Mouse (Mus musculus) ES-Bruce4 (cell line): Measurements from ENCODE around the gene Fkbp3. TPM values are rescaled to one million over a fixed set of nuclear protein-coding genes. Genes with fewer than 3 reads are reported as not detected.
"Not testable (repeated sequence)": the region's sequence is repeated elsewhere in the genome, so short reads cannot be mapped to it uniquely, and the experiment has no call there.

Experiments used
- H3K27ac ChIP-seq: 2 replicates; pipeline ENCODE4 v1.5.1; 2012; ENCODE audit warnings: low read length, inconsistent platforms; ENCODE audit not compliant: insufficient read depth
- H3K27me3 ChIP-seq: 2 replicates; pipeline ENCODE4 v1.6.1; 2012; ENCODE audit warnings: mild to moderate bottlenecking, low read length, inconsistent platforms; ENCODE audit not compliant: control insufficient read depth, poor library complexity, insufficient read depth, severe bottlenecking
- H3K36me3 ChIP-seq: 2 replicates; pipeline ENCODE4 v1.6.1; 2012; ENCODE audit warnings: inconsistent platforms, mild to moderate bottlenecking, low read length, moderate library complexity; ENCODE audit not compliant: control insufficient read depth, poor library complexity, insufficient read depth, severe bottlenecking
- H3K4me1 ChIP-seq: one replicate; pipeline ENCODE4 v1.8.1; 2011; ENCODE audit warnings: low read length; ENCODE audit not compliant: control insufficient read depth, insufficient read depth
- H3K4me3 ChIP-seq: 2 replicates; pipeline ENCODE4 v1.5.1; 2011; ENCODE audit warnings: low read depth, mild to moderate bottlenecking, low read length
- H3K9ac ChIP-seq: 2 replicates; pipeline ENCODE4 v1.6.1; 2012; ENCODE audit warnings: low read depth, mild to moderate bottlenecking, inconsistent platforms; ENCODE audit not compliant: poor library complexity, severe bottlenecking
- H3K9me3 ChIP-seq: replicated peaks from 2 replicates; pipeline ENCODE4 v1.6.1; 2012; ENCODE audit warnings: mild to moderate bottlenecking, low read length, inconsistent platforms; ENCODE audit not compliant: control insufficient read depth, poor library complexity, insufficient read depth, severe bottlenecking
- CTCF ChIP-seq: IDR thresholded peaks from one replicate; pipeline ENCODE4 v1.8.1; 2011; ENCODE audit warnings: low read depth, low read length
- EP300 ChIP-seq: IDR thresholded peaks from 2 replicates; pipeline ENCODE4 v1.6.1; 2011; ENCODE audit warnings: low read depth, low read length; ENCODE audit not compliant: insufficient read depth
- POLR2A ChIP-seq: IDR thresholded peaks from one replicate; pipeline ENCODE4 v1.8.1; 2011; ENCODE audit warnings: low read length; ENCODE audit not compliant: insufficient read depth
- polyA plus RNA-seq: library from polyadenylated mRNA; stranded (reverse); fragments of >200 nt; gene quantifications from 2 replicates; pipeline ENCODE4 v1.2.4, GENCODE M21; 2011; ENCODE audit warnings: low read depth; ENCODE audit not compliant: missing spikeins, insufficient read depth, insufficient read length

Fkbp3 gene
- 918 and 983 TPM in 2 replicates for polyA plus RNA-seq

DNA sequence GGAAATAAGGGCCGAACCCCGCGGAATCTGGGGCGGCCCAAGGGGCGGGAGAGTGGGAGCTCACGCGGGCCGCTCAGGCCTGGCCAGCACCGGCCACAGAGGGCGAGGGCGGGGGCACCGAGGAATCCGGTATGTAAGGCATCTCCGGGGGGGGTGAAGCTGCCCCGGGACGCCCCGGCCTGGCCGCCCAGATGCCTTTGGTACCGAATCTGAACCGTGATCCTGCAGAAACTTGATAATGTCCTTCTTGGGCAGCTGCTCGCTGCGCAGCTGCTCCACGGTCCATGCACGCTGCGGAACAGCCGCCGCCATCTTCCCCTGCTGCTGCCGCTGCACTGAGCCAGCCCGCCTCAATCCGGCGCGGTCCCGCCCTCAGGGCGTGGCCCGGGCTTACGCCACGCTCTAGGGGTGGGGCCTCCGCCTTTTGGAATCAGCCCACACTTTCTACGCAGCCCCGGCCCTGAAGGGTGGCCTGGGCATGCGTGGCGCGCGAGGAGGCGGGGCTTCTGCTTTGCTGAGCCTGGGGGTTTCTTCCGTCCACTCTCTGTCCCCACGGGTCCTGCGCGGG, at the start of gene Fkbp3:
Gene Fkbp3 (minus strand): TSS at position 397 of the 568 bp plus-strand sequence.
- peaks cover 2% of the 10 kb centered on the region for H3K4me1 ChIP-seq
- H3K27me3 ChIP-seq = no peaks in the 10 kb centered on the region
- H3K9ac ChIP-seq = peak within 1 kb of the TSS; percentile 93
- TF ChIP-seq EP300 = 0 out of 2 replicates have a peak, but pooled peaks have one; percentile 50
- TF ChIP-seq CTCF = no peak
- peak; percentile 98 for TF ChIP-seq POLR2A
- peak within 1 kb of the TSS; percentile 98 for H3K4me3 ChIP-seq
- peaks cover 27% of the 10 kb centered on the region for H3K36me3 ChIP-seq
- H3K27ac ChIP-seq = no peak within 1 kb of the TSS
- H3K9me3 ChIP-seq = no peaks in the 10 kb centered on the region

GRCm38 (mm10) chr12:65119451-65119850, 45.6 kb upstream of the Fkbp3 start:
- Histone ChIP-seq H3K27me3 (no peaks in the 10 kb centered on the region), H3K9me3 (peaks cover 2% of the 10 kb centered on the region; the same call in 1 of the 2 replicates), H3K36me3 (peaks cover 38% of the 10 kb centered on the region), H3K4me3 (no peak overlapping the region), H3K27ac (peak overlapping the region; percentile 48), H3K4me1 (no peaks in the 10 kb centered on the region), H3K9ac (no peak overlapping the region)
- TF ChIP-seq CTCF (no peak), POLR2A (no peak), EP300 (no peak)

DNA sequence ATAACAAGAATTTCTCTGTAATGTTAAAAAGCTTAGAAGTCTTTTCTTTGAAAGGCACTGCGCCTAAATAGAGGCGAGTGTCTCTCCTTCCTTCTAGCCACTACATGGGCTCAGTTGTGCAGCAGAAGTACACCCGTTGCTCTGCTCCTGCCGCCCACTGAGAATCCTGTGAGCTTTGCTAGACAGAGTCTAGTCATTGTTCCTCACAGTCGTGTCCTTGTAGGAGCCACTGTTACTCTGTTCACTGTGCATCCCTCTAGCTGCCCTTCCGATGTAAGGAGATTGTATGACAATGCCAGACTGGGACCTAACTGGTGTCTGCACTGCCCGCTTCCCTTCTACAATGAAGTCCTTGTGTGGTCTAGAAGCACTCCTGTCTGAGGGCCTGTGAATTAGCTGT, 45.2 kb upstream of the Fkbp3 start:
- TF ChIP-seq EP300 (no peak), POLR2A (no peak), CTCF (no peak)
- Histone ChIP-seq H3K4me3 (no peak overlapping the region), H3K36me3 (peaks cover 38% of the 10 kb centered on the region), H3K27ac (peak overlapping the region; percentile 48), H3K9ac (no peak overlapping the region), H3K4me1 (peaks cover 1% of the 10 kb centered on the region), H3K27me3 (no peaks in the 10 kb centered on the region), H3K9me3 (peaks cover 2% of the 10 kb centered on the region; the same call in 1 of the 2 replicates)

GRCm38 (mm10) chr12:65114978-65115377, 41.2 kb upstream of the Fkbp3 start:
- not testable (repeated sequence) for H3K4me1 ChIP-seq, H3K27me3 ChIP-seq, H3K9ac ChIP-seq, H3K4me3 ChIP-seq, H3K9me3 ChIP-seq
- H3K27ac ChIP-seq = peak overlapping the region; percentile 98
- H3K36me3 ChIP-seq = peaks cover 13% of the 10 kb centered on the region

- Histone ChIP-seq H3K4me1 (peaks cover 6% of the 10 kb centered on the region), H3K9me3 (peaks cover 2% of the 10 kb centered on the region; the same call in 1 of the 2 replicates), H3K36me3 (peaks cover 8% of the 10 kb centered on the region), H3K27ac (peak overlapping the region; percentile 98), H3K9ac (peak overlapping the region; percentile 62), H3K4me3 (no peak overlapping the region), H3K27me3 (no peaks in the 10 kb centered on the region)
- TF ChIP-seq EP300 (peak; percentile 88), POLR2A (no peak)
Measured at GRCm38 (mm10) chr12:65113925-65114324, 40.1 kb upstream of the Fkbp3 start.

GRCm38 (mm10) chr12:65112811-65113210, 39.0 kb upstream of the Fkbp3 start:
- no peak for TF ChIP-seq CTCF
- 0 out of 2 replicates have a peak, but pooled peaks have one; percentile 52 for TF ChIP-seq EP300
- H3K36me3 ChIP-seq = peaks cover 5% of the 10 kb centered on the region
- peak overlapping the region; percentile 87 for H3K27ac ChIP-seq

More at GRCm38 (mm10) chr12:65112811-65113210, 39.0 kb upstream of the Fkbp3 start:
- H3K9me3 ChIP-seq = peaks cover 2% of the 10 kb centered on the region; the same call in 1 of the 2 replicates
- peaks cover 6% of the 10 kb centered on the region for H3K4me1 ChIP-seq
- H3K9ac ChIP-seq = peak overlapping the region; percentile 56
- no peaks in the 10 kb centered on the region for H3K27me3 ChIP-seq
- no peak overlapping the region for H3K4me3 ChIP-seq
